11 mouse cellular contexts compared by ENCODE assay signal in the genomic region with DNA sequence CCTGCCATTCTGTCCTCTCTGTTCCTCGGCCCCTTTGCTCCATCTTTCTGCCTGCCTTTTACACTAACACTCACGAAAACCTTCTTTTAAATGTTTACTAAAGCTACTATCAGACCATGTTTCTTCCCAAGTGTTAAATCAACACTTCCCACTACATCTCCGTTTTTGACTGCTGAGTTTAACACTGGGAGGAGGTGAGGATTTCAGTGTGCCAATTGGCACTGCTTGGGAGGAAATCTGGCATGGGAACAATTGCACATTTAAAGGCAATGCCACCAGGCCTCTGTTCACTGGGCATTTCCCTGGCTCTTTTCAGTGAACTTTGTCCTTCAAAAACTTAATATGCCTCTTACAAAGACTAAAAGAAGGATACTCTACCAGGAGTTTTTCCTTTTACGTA.
DNase-seq lines count a peak whose midpoint lies in the region; ATAC-seq lines count a peak whose summit lies in the region.
"Had no signal": no experiment of that assay in that cellular context is flagged by ENCODE, and none has a peak within 500 bp of the region (broad histone marks: within the 10 kb centered on the region; RNA-seq: fewer than 3 reads in every experiment).

No protein-coding gene starts in this region.

- no peak overlapping the region for H3K4me2 ChIP-seq in forebrain, embryonic 15.5 days (replicated peaks)
- no peak overlapping the region for H3K4me2 ChIP-seq in forebrain, embryonic 11.5 days (ENCODE audit: low read depth, low read length, severe bottlenecking)
- no peak overlapping the region for H3K4me2 ChIP-seq in forebrain, embryonic 16.5 days (ENCODE audit: low read length)
- H3K4me2 ChIP-seq: embryonic facial prominence, embryonic 15.5 days had no signal

- H3K27me3 ChIP-seq in forebrain, embryonic 15.5 days: no peaks in the 10 kb centered on the region
- no peaks in the 10 kb centered on the region for H3K27me3 ChIP-seq in forebrain, embryonic 11.5 days (ENCODE audit: control insufficient read depth, insufficient read depth, low read length)
- no peaks in the 10 kb centered on the region for H3K27me3 ChIP-seq in forebrain, embryonic 16.5 days (replicated peaks; ENCODE audit: control insufficient read depth, insufficient read depth, low read length)
- H3K27me3 ChIP-seq: embryonic facial prominence, embryonic 15.5 days had no signal

- 40% methylated on average over 4 of the region's 4 CpGs for WGBS in forebrain, embryonic 15.5 days
- WGBS in forebrain, embryonic 11.5 days: 70% methylated on average over 4 of the region's 4 CpGs
- 31% methylated on average over 4 of the region's 4 CpGs for WGBS in forebrain, embryonic 16.5 days

- no peak overlapping the region for H3K9ac ChIP-seq in forebrain, embryonic 15.5 days (replicated peaks)
- no peak overlapping the region for H3K9ac ChIP-seq in forebrain, embryonic 11.5 days (ENCODE audit: low read length)
- no peak overlapping the region for H3K9ac ChIP-seq in forebrain, embryonic 16.5 days (replicated peaks; ENCODE audit: low read depth, low read length)
- H3K9ac ChIP-seq: embryonic facial prominence, embryonic 15.5 days; liver, postnatal 0 days had no signal

- peak; percentile 84 for ATAC-seq in forebrain, embryonic 15.5 days (replicated peaks)
- ATAC-seq in forebrain, embryonic 11.5 days (replicated peaks; ENCODE audit: low FRiP score): no peak
- peak; percentile 86 for ATAC-seq in forebrain, embryonic 16.5 days
- ATAC-seq: liver, postnatal 0 days had no signal

- no peak overlapping the region for H3K27ac ChIP-seq in forebrain, embryonic 15.5 days (replicated peaks)
- no peak overlapping the region for H3K27ac ChIP-seq in forebrain, embryonic 11.5 days (ENCODE audit: low read depth, low read length)
- H3K27ac ChIP-seq in forebrain, embryonic 16.5 days (ENCODE audit: low read length): no peak overlapping the region
- H3K27ac ChIP-seq: embryonic facial prominence, embryonic 15.5 days had no signal

- no peak overlapping the region for H3K4me3 ChIP-seq in forebrain, embryonic 15.5 days
- H3K4me3 ChIP-seq in forebrain, embryonic 11.5 days (ENCODE audit: low read depth, low read length): no peak overlapping the region
- H3K4me3 ChIP-seq in forebrain, embryonic 16.5 days (replicated peaks; ENCODE audit: low read length): no peak overlapping the region
- H3K4me3 ChIP-seq: embryonic facial prominence, embryonic 15.5 days had no signal

- no peak for DNase-seq in forebrain, embryonic 11.5 days (ENCODE audit: low spot score)
- DNase-seq in Muller cell, postnatal 12 days (ENCODE audit: inconsistent ontology term): peak; percentile 3
- DNase-seq in left cerebral cortex, postnatal 14 days (ENCODE audit: low spot score in 2 of 2): peak; percentile 11 to 28
- DNase-seq in kidney, postnatal 4 days: no peak
- DNase-seq in urinary bladder, adult 2 months (ENCODE audit: low spot score): no peak
- DNase-seq: gastrocnemius, postnatal 25 days; liver, postnatal 0 days; thymus, postnatal 14 days had no signal

- H3K4me1 ChIP-seq in forebrain, embryonic 15.5 days: no peaks in the 10 kb centered on the region
- H3K4me1 ChIP-seq in forebrain, embryonic 11.5 days (replicated peaks; ENCODE audit: control insufficient read depth, insufficient read depth, low read length): no peaks in the 10 kb centered on the region
- no peaks in the 10 kb centered on the region for H3K4me1 ChIP-seq in forebrain, embryonic 16.5 days (replicated peaks; ENCODE audit: control insufficient read depth, insufficient read depth, low read length)
- H3K4me1 ChIP-seq: embryonic facial prominence, embryonic 15.5 days had no signal

- no peaks in the 10 kb centered on the region for H3K9me3 ChIP-seq in forebrain, embryonic 15.5 days
- no peaks in the 10 kb centered on the region for H3K9me3 ChIP-seq in forebrain, embryonic 11.5 days (ENCODE audit: control insufficient read depth, low read length)
- no peaks in the 10 kb centered on the region for H3K9me3 ChIP-seq in forebrain, embryonic 16.5 days (ENCODE audit: control insufficient read depth, low read length)
- H3K9me3 ChIP-seq: embryonic facial prominence, embryonic 15.5 days had no signal

- no peaks in the 10 kb centered on the region for H3K36me3 ChIP-seq in forebrain, embryonic 15.5 days
- H3K36me3 ChIP-seq in forebrain, embryonic 11.5 days (ENCODE audit: control insufficient read depth, insufficient read depth, low read length): no peaks in the 10 kb centered on the region
- no peaks in the 10 kb centered on the region for H3K36me3 ChIP-seq in forebrain, embryonic 16.5 days (ENCODE audit: control insufficient read depth, insufficient read depth)
- H3K36me3 ChIP-seq: embryonic facial prominence, embryonic 15.5 days had no signal

- intact Hi-C loops in left cerebral cortex, postnatal 14 days (cut with DNase I): no loop called here

Comparison
In these comparisons a context has a peak if more than half of its experiments do, and no peak if none do; other contexts are left out.
1. DNase-seq: peak in Muller cell, postnatal 12 days (single experiment) and left cerebral cortex, postnatal 14 days (2 of 2); none in forebrain, embryonic 11.5 days (single experiment), kidney, postnatal 4 days (0 of 2) and urinary bladder, adult 2 months (single experiment).